Mouse (Mus musculus) ES-Bruce4 (cell line): ENCODE measurements around the gene Gne.

Experiments
- CTCF ChIP-seq: IDR thresholded peaks from one replicate; pipeline ENCODE4 v1.8.1; 2011; ENCODE audit warnings: low read depth, low read length
- EP300 ChIP-seq: IDR thresholded peaks from 2 replicates; pipeline ENCODE4 v1.6.1; 2011; ENCODE audit warnings: low read depth, low read length; ENCODE audit not compliant: insufficient read depth
- POLR2A ChIP-seq: IDR thresholded peaks from one replicate; pipeline ENCODE4 v1.8.1; 2011; ENCODE audit warnings: low read length; ENCODE audit not compliant: insufficient read depth

- no peak for TF ChIP-seq EP300
- no peak for TF ChIP-seq CTCF
- no peak for TF ChIP-seq POLR2A
These were observed 17.1 kb downstream of the Gne start for GRCm38 (mm10) chr4:44066891-44067290.
